Mouse (Mus musculus) small intestine, adult 2 months (tissue): ENCODE data around the gene Rnls.

ENCODE experiments used
- CTCF ChIP-seq: fragments of 200-500 bp; IDR thresholded peaks from 2 replicates; pipeline ENCODE4 v1.5.1; 2012; ENCODE audit warnings: low read depth, mild to moderate bottlenecking, control low read depth, inconsistent platforms, low read length, moderate library complexity, mixed read lengths; ENCODE audit not compliant: insufficient replicate concordance, insufficient read length; ENCODE audit errors: extremely low read depth
- POLR2A ChIP-seq: fragments of 200-500 bp; IDR thresholded peaks from 2 replicates; pipeline ENCODE4 v1.6.1; 2012; ENCODE audit warnings: low read depth, mild to moderate bottlenecking, control low read depth, inconsistent platforms, low read length, moderate library complexity

DNA sequence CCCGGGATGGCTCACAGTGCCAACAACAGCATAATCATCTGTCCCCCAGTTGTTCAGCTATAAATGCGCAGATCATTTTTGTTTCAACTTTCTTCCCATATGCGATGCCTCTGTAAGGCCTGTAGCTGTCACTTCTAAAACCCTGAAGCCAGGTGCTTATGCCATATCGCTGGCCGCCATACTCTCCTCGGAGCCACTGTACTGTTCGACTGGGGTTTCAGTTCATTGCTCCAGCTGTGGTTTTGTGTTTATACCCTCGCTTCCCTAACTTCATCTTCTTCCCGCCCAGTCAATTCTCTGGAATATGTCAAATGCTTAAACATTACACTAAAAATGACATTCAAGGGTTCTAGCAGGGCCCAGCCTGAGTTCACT, 167.1 kb downstream of the Rnls start:
- TF ChIP-seq CTCF = no peak
- no peak for TF ChIP-seq POLR2A
